Mouse (Mus musculus) stomach, embryonic 16.5 days (tissue): Measurements from ENCODE around the gene Stk16. TPM values are rescaled to one million over a fixed set of nuclear protein-coding genes. Genes with fewer than 3 reads are reported as not detected.

Source experiments
- ATAC-seq: fragments of 200-750 bp; cut with Nextera tagmentation; 2 replicates; pipeline ENCODE4 v1.8.0; 2017; ENCODE audit warnings: moderate number of reproducible peaks, moderate TSS enrichment; ENCODE audit not compliant: insufficient read depth, low FRiP score
- H3K27ac ChIP-seq: fragments of 300-500 bp; sonication (generic); 2 replicates; pipeline ENCODE4 v1.5.1; 2014; ENCODE audit warnings: low read length
- H3K27me3 ChIP-seq: fragments of 300-500 bp; sonication (generic); 2 replicates; pipeline ENCODE4 v1.6.1; 2014; ENCODE audit warnings: low read length, control low read depth, mixed read lengths; ENCODE audit not compliant: control insufficient read depth, insufficient read depth
- H3K36me3 ChIP-seq: fragments of 300-500 bp; sonication (generic); 2 replicates; pipeline ENCODE4 v1.6.1; 2014; ENCODE audit warnings: low read length; ENCODE audit not compliant: control insufficient read depth, insufficient read depth
- H3K4me1 ChIP-seq: fragments of 300-500 bp; sonication (generic); 2 replicates; pipeline ENCODE4 v1.6.1; 2014; ENCODE audit warnings: low read length, control low read depth, mixed read lengths; ENCODE audit not compliant: control insufficient read depth, insufficient read depth
- H3K4me2 ChIP-seq: fragments of 300-500 bp; sonication (generic); 2 replicates; pipeline ENCODE4 v1.6.1; 2014; ENCODE audit warnings: low read depth, low read length, mixed read lengths
- H3K4me3 ChIP-seq: fragments of 300-500 bp; sonication (generic); replicated peaks from 2 replicates; pipeline ENCODE4 v1.5.1; 2014; ENCODE audit warnings: mild to moderate bottlenecking, low read length
- H3K9ac ChIP-seq: fragments of 300-500 bp; sonication (generic); 2 replicates; pipeline ENCODE4 v1.6.1; 2014; ENCODE audit warnings: low read length
- H3K9me3 ChIP-seq: fragments of 300-500 bp; sonication (generic); replicated peaks from 2 replicates; pipeline ENCODE4 v1.6.1; 2016; ENCODE audit warnings: low read length, control low read depth; ENCODE audit not compliant: control insufficient read depth
- WGBS: fragments of 180-500 bp; shearing (Covaris S2); extraction: QIAGEN DNeasy Blood & Tissue Kit; methylation state at CpG from one replicate; pipeline ENCODE4 v1.1.7; 2014; 5-methylcytosine and 5-hydroxymethylcytosine counted together
- polyA plus RNA-seq: library from polyadenylated mRNA; unstranded; fragments of >200 nt; fragmentation: Nextera tagmentation; extraction: Ambion mirVana; gene quantifications from 2 replicates; pipeline ENCODE4 v1.2.1, GENCODE M21; 2015

Gene Stk16
- polyA plus RNA-seq, 1 experiment from 2014 or later = 115 TPM

DNA sequence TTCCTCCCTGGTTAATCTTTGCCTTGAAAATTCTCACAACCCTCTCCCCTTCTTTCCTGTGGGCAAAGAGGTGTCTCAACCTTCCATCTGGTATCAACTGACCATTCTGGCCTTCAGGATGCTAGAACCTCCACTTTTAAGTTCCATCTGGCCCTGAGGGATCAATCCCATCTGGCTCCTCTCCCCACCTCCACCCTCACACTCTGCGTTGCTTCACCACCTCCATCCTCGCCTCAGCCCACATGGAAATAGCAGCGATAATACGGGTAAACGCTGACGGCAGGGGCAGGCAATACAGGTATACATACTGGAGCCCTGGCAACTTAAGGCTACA, 7.2 kb downstream of the Stk16 start:
- peak overlapping the region; percentile 77 for H3K9ac ChIP-seq
- H3K4me3 ChIP-seq = peak overlapping the region; percentile 66
- no peaks in the 10 kb centered on the region for H3K9me3 ChIP-seq
- 2% methylated on average over 6 of the region's 6 CpGs for WGBS
- H3K27me3 ChIP-seq = peaks cover 3% of the 10 kb centered on the region; the same call in 1 of the 2 replicates
- peaks cover 9% of the 10 kb centered on the region for H3K36me3 ChIP-seq
- peak overlapping the region; percentile 81 for H3K27ac ChIP-seq
- H3K4me2 ChIP-seq = peak overlapping the region; percentile 90
- peaks cover 18% of the 10 kb centered on the region for H3K4me1 ChIP-seq
- no peak for ATAC-seq

DNA sequence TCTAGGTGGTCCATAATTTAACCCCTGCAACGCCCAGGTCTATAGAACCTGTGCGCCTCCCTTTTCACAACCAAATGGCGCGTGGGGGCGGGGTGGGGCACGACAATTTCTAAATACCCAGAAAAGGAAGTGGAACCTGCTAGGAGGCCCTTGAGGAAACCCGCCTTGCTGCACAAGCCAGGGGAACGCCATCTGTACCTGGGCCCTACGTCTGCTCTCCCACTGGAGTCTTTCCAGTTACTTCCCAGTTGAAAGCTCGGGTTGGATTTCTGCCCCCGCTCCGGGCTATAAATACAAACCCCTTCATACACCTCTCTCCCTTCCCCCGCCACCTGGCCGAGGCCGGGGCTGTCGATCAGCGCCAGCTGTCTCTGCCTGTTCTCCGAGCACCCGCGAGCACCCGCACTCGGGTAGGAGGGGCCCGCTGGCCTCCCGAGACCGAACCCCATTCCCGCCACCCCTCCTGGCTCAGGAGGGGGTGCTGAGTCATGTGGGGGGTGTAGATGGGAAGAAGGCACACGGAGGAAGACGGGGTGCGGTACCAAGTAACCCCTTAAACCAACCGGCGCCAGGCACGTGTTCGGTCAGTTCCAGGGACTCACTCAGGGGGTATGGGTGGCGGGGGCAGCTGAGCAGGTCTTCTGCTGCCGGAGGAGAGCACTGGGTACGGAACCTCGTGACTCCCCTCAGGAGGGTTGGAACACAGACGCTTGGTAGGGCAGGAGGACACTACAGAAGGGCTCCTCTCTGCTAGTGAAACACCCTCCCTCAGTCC, 7.8 kb downstream of the Stk16 start:
- peaks cover 6% of the 10 kb centered on the region for H3K36me3 ChIP-seq
- peak overlapping the region; percentile 81 for H3K27ac ChIP-seq
- peak overlapping the region; percentile 77 for H3K9ac ChIP-seq
- 0 out of 2 replicates have a peak, but pooled peaks have one; percentile 7 for ATAC-seq
- H3K27me3 ChIP-seq = peaks cover 3% of the 10 kb centered on the region; the same call in 1 of the 2 replicates
- 1% methylated on average over 38 of the region's 38 CpGs for WGBS
- H3K4me2 ChIP-seq = peak overlapping the region; percentile 90
- peaks cover 14% of the 10 kb centered on the region for H3K4me1 ChIP-seq
- no peaks in the 10 kb centered on the region for H3K9me3 ChIP-seq
- peak overlapping the region; percentile 66 for H3K4me3 ChIP-seq

DNA sequence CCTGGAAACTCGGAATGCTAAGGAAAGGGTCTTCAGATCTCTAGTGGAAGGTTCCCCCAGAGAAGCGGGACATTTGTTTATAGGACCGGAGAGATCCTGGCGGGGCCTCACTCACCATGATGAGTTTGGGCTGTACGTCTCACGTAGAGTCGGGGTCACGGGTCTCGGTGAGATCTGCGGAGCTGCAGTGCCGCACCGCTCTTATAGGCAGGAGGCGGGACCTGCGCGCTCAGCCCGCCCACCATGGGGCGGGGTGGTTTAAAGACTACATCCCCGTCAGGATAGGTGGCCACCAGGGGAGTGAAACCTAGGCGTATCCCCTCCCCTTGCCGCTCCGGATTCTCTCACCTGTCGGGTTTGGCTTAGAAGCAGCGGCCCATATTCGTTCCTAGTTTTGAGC, 8.4 kb downstream of the Stk16 start:
- peaks cover 4% of the 10 kb centered on the region; the same call in 1 of the 2 replicates for H3K36me3 ChIP-seq
- peak overlapping the region; percentile 90 for H3K4me2 ChIP-seq
- H3K9ac ChIP-seq = peak overlapping the region; percentile 77
- ATAC-seq = peak; percentile 91
- no peaks in the 10 kb centered on the region for H3K9me3 ChIP-seq
- peaks cover 10% of the 10 kb centered on the region for H3K4me1 ChIP-seq
- under 1% methylated on average over 24 of the region's 24 CpGs for WGBS
- peak overlapping the region; percentile 66 for H3K4me3 ChIP-seq
- peak overlapping the region; percentile 81 for H3K27ac ChIP-seq
- peaks cover 3% of the 10 kb centered on the region; the same call in 1 of the 2 replicates for H3K27me3 ChIP-seq

DNA sequence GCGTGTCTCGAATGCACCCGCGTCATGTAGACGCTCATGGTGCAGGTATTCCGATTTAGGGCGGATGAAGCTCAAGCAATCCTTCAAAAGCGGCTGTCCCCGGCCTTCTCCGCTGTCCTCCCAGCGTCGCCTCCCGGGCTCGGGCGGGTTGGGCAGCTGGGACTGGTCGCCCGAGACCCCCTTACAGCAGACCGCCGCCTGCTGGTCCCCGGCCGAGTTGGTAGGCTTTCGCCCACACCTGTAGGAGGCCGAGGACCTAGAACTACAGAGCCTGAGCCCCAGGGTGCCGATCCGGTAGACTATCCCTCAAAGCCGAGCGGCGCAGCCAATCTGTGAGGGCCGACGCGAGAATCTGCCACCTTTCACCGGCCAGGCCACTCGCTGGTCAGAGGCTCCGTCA, 8.9 kb downstream of the Stk16 start, which contains the start of gene Tuba4a:
TSS of gene Tuba4a (minus strand) at position 335 of the 400 bp plus-strand sequence.
- Histone ChIP-seq H3K36me3 (peaks cover 4% of the 10 kb centered on the region; the same call in 1 of the 2 replicates), H3K9ac (peak within 1 kb of the TSS; percentile 77), H3K4me1 (peaks cover 10% of the 10 kb centered on the region), H3K27me3 (peaks cover 3% of the 10 kb centered on the region; the same call in 1 of the 2 replicates), H3K4me2 (peak within 1 kb of the TSS; percentile 90), H3K27ac (peak within 1 kb of the TSS; percentile 81), H3K4me3 (peak within 1 kb of the TSS; percentile 66), H3K9me3 (no peaks in the 10 kb centered on the region)
- WGBS = 2% methylated on average over 33 of the region's 34 CpGs
- ATAC-seq = peak; percentile 44; the same call in 1 of the 2 replicates

DNA sequence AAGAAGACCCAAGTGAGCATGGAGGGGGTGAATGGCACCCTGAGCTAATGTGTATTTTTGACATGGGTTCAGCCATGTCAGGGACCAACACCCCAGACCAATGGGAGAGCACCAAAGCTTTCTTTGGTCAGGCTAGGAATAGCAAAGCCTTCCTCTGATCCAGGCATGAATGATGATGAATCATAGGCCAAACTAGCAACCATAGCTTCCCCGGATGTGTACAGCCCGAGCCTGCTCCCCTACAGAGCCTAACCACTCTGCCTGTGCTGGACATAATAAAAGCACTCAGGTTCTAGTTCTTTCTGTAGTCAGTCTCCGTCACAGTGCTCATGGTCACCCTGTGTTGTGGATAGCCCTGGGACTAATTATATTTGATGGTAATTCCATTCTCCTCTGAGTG, 10.9 kb downstream of the Stk16 start:
- H3K27ac ChIP-seq = no peak overlapping the region
- WGBS = 71% methylated on average over 3 of the region's 3 CpGs
- no peak overlapping the region for H3K9ac ChIP-seq
- peaks cover 10% of the 10 kb centered on the region for H3K4me1 ChIP-seq
- ATAC-seq = no peak
- H3K9me3 ChIP-seq = no peaks in the 10 kb centered on the region
- H3K4me2 ChIP-seq = no peak overlapping the region
- H3K4me3 ChIP-seq = no peak overlapping the region
- peaks cover 3% of the 10 kb centered on the region; the same call in 1 of the 2 replicates for H3K27me3 ChIP-seq
- no peaks in the 10 kb centered on the region for H3K36me3 ChIP-seq

DNA sequence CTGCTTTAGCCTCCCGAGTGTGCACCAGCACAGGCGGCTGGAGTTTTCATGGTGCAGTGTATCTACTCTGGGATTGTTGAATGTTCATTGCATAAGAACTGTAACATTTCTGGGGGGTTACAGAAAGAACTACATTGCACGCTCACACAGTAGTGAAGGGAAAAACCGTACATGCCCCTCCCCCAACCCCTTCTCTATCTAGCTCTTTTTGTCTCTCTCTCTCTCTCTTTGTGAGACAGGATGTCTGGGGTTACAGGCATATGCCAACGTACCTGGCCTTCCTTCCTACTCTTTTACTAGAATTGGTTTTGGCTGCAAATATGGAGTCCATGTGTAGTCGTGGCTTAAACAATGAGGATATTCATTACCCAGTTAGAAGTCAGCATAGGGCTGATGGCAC, 12.3 kb downstream of the Stk16 start:
- no peak overlapping the region for H3K4me3 ChIP-seq
- no peak for ATAC-seq
- peaks cover 5% of the 10 kb centered on the region for H3K4me1 ChIP-seq
- H3K36me3 ChIP-seq = no peaks in the 10 kb centered on the region
- WGBS = 76% methylated on average over 6 of the region's 6 CpGs
- no peak overlapping the region for H3K27ac ChIP-seq
- peaks cover 3% of the 10 kb centered on the region; the same call in 1 of the 2 replicates for H3K27me3 ChIP-seq
- H3K9me3 ChIP-seq = no peaks in the 10 kb centered on the region
- no peak overlapping the region for H3K4me2 ChIP-seq
- H3K9ac ChIP-seq = no peak overlapping the region

DNA sequence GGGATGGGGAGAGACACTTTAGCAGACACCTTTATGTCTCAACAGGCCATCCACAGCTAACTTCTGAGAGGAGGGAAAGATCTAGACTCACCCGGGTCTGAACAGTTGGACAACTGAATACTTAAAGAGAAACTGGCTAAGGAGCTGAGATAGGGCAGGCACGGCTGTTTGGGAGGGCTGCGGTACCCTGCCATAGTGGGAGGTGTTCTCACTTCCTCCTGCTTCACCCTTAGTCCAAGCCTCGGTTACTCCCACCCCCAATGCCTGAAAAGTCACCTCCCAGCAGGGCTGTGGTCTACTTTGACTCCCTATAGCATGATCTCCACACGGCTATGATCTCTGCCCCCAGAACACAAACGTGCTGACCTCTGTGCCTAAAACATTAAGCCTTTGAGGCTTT, 12.9 kb downstream of the Stk16 start:
- H3K9ac ChIP-seq = no peak overlapping the region
- no peaks in the 10 kb centered on the region for H3K9me3 ChIP-seq
- 65% methylated on average over 6 of the region's 6 CpGs for WGBS
- H3K36me3 ChIP-seq = no peaks in the 10 kb centered on the region
- H3K4me2 ChIP-seq = no peak overlapping the region
- H3K27ac ChIP-seq = no peak overlapping the region
- ATAC-seq = no peak
- H3K4me1 ChIP-seq = peaks cover 5% of the 10 kb centered on the region
- peaks cover 3% of the 10 kb centered on the region; the same call in 1 of the 2 replicates for H3K27me3 ChIP-seq
- H3K4me3 ChIP-seq = no peak overlapping the region

DNA sequence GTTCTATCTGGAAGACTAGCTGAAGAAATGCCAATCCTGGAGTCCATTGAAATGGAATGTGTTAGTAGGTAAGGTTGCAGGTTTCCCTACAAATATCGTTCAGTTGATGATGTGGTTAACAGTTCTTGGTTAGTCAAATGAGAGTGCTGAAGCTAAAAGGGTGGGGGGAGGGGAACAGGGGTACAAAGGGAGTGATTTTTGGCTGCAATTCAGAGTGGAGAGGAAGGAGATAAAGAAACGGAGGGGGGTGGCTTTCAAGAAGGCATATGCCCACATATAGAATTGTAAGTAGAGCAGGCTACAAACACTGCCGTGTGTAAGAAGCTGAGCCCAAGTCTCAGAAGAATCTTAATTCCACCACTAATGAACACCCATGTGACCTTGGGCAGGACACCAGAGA, 14.8 kb downstream of the Stk16 start:
- no peak for ATAC-seq
- Histone ChIP-seq H3K4me2 (no peak overlapping the region), H3K9me3 (no peaks in the 10 kb centered on the region), H3K36me3 (no peaks in the 10 kb centered on the region), H3K4me1 (no peaks in the 10 kb centered on the region), H3K27ac (no peak overlapping the region), H3K27me3 (0 out of 2 replicates have a peak, but pooled peaks cover 3% of the 10 kb centered on the region), H3K9ac (no peak overlapping the region), H3K4me3 (no peak overlapping the region)
- 59% methylated on average over 3 of the region's 3 CpGs for WGBS

DNA sequence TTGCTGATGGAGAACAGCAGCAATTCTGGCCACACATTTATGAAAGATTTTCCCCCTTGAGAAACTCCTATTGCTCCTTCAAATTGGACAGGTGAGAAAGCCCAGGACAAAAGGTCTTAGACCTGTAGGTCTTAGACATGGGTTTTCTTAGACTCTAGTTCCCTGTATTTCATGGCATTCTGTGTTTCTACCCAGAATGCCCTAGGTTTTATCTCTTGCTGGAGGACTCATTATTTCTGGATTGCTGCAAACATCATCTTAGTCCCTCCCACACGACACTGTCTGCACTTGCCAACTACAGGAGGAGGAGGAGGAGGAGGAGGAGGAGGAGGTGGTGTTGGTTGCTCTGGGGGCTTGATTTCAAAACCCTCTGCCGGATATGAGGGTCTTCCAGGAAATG, 15.5 kb downstream of the Stk16 start:
- Histone ChIP-seq H3K4me1 (no peaks in the 10 kb centered on the region), H3K4me3 (no peak overlapping the region), H3K27ac (no peak overlapping the region), H3K27me3 (no peaks in the 10 kb centered on the region), H3K9ac (no peak overlapping the region), H3K36me3 (no peaks in the 10 kb centered on the region), H3K9me3 (no peaks in the 10 kb centered on the region), H3K4me2 (no peak overlapping the region)
- WGBS = 56% methylated on average over 2 of the region's 2 CpGs
- no peak for ATAC-seq
